Mouse (Mus musculus) kidney, adult 9 months (tissue): Measurements from ENCODE around the gene Rab15.
A peak's percentile ranks its signal among the peaks of the same experiment; 100 is the strongest.

Source experiments
- DNase-seq: peaks from one replicate; pipeline ENCODE4 v3.0.0; 2022

The Rab15 gene

GRCm38 (mm10) chr12:76776898-76777297 is 45.8 kb downstream of the Rab15 start:
- no peak for DNase-seq

GRCm38 (mm10) chr12:76775132-76775531 is 47.6 kb downstream of the Rab15 start:
- no peak for DNase-seq

DNA sequence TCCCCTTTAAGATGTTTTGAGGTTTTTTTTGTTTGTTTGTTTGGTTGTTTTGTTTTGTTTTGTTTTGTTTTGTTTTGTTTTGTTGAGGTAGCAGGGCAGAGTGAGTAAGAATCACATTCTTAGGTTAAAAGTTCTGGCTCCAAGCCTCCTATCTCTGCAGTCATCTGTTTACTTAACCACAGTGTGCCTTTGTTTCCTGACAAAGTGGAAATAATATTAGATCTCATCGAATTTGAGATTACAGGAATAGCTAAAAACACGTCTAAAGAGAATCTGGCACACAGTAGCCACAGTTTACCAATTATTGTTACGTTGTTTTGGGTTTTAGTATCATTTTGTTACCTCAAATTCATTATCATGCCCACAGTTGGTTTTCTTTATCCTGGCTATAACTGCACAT is 48.1 kb downstream of the Rab15 start:
- DNase-seq: no peak

GRCm38 (mm10) chr12:76771540-76771939 is 51.2 kb downstream of the Rab15 start:
- DNase-seq: no peak

GRCm38 (mm10) chr12:76770841-76771500 is 51.7 kb downstream of the Rab15 start:
- DNase-seq: no peak

GRCm38 (mm10) chr12:76765901-76766630 is 56.6 kb downstream of the Rab15 start:
- DNase-seq: no peak

DNA sequence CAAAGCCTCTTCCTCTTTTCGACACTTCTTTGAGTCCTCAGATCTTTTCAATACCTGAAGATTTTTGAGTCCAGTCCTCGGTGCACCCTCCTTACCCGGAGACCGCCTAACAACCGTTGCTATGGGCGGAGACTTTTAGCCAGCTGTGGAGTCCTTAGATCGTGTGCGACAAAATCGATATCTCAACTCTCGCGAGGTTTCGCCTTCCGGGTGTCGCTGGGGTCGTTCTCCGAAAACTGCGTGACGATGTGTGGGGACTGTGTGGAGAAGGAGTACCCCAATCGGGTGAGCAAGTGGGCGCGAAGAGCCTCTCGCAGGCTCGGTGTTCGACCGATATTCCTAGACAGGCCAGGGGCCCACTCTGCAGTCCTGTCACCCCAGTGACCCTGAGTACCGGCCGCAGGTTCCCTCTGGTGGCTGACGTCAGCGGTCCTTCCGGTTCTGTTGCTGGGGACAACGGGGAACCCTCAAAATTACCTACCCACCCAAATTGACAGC is 57.3 kb downstream of the Rab15 start, which contains the start of the genes Churc1 and Fntb:
Gene Churc1, plus strand, starts transcription at position 185 of the 498 bp plus-strand sequence.
Gene Fntb, plus strand, starts transcription at position 236 of the 498 bp plus-strand sequence.
- peak; percentile 94 for DNase-seq

- peak; percentile 63 for DNase-seq
Observed at GRCm38 (mm10) chr12:76752652-76753318, 69.9 kb downstream of the Rab15 start.

- no peak for DNase-seq
Observed at GRCm38 (mm10) chr12:76750866-76751459, 71.7 kb downstream of the Rab15 start.
